Mouse (Mus musculus) C2C12 (cell line): ENCODE measurements around the gene Mrap2. TPM values are rescaled to one million over a fixed set of nuclear protein-coding genes. Genes with fewer than 3 reads are reported as not detected.

Experiments used
- H3K27me3 ChIP-seq: one replicate; pipeline ENCODE4 v1.6.1; 2011; ENCODE audit not compliant: control insufficient read depth, insufficient read depth, insufficient read length
- H3K36me3 ChIP-seq: one replicate; pipeline ENCODE4 v1.6.1; 2011; ENCODE audit not compliant: control insufficient read depth, insufficient read depth
- H3K4me3 ChIP-seq: one replicate; pipeline ENCODE4 v1.5.1; 2011; ENCODE audit warnings: mild to moderate bottlenecking, control low read depth; ENCODE audit not compliant: poor library complexity, insufficient read depth, severe bottlenecking
- H3K79me2 ChIP-seq: one replicate; pipeline ENCODE4 v1.6.1; 2011; ENCODE audit not compliant: control insufficient read depth, insufficient read depth
- H3K79me3 ChIP-seq: one replicate; pipeline ENCODE4 v1.6.1; 2011; ENCODE audit warnings: low read depth, control low read depth
- H3ac ChIP-seq: one replicate; pipeline ENCODE3; 2011; ENCODE audit warnings: low read depth; ENCODE audit not compliant: control insufficient read depth, insufficient read length
- CEBPB ChIP-seq: IDR thresholded peaks from one replicate; pipeline ENCODE4 v1.6.1; 2011; ENCODE audit warnings: low read depth, mild to moderate bottlenecking, control low read depth, moderate library complexity
- CTCF ChIP-seq: IDR thresholded peaks from one replicate; pipeline ENCODE4 v1.5.1; 2011; ENCODE audit not compliant: control insufficient read depth, insufficient read depth, insufficient read length
- FOSL1 ChIP-seq: IDR thresholded peaks from one replicate; pipeline ENCODE4 v1.8.0; 2011; ENCODE audit warnings: mild to moderate bottlenecking, low read length; ENCODE audit not compliant: poor library complexity, insufficient read depth, severe bottlenecking
- MAX ChIP-seq: IDR thresholded peaks from one replicate; pipeline ENCODE4 v1.6.1; 2011; ENCODE audit warnings: mild to moderate bottlenecking, control low read depth
- MYOD1 ChIP-seq: IDR thresholded peaks from one replicate; pipeline ENCODE4 v1.6.1; 2011; ENCODE audit warnings: low read depth; ENCODE audit not compliant: control insufficient read depth, insufficient read length
- MYOG ChIP-seq: IDR thresholded peaks from one replicate; pipeline ENCODE4 v1.6.1; 2011; ENCODE audit not compliant: control insufficient read depth, insufficient read length; ENCODE audit errors: extremely low read depth
- USF1 ChIP-seq: IDR thresholded peaks from one replicate; pipeline ENCODE4 v1.6.1; 2011; ENCODE audit warnings: low read depth, mild to moderate bottlenecking, control low read depth, moderate library complexity
- long read RNA-seq, 2 experiments: library from polyadenylated mRNA; unstranded; transcript quantifications; one replicate each; pipeline ENCODE4 v2.0.0; 2019 to 2020
- polyA plus RNA-seq: library from polyadenylated mRNA; unstranded; fragments of >200 nt; fragmentation: generic; extraction: Trizol; gene quantifications from one replicate; pipeline ENCODE4 v1.2.1, GENCODE M21; 2012; ENCODE audit warnings: missing spikeins

Mrap2 gene
- 0.01 TPM for polyA plus RNA-seq
- long read RNA-seq, experiment 1: 0 reads
- long read RNA-seq, experiment 2: 0 reads

DNA sequence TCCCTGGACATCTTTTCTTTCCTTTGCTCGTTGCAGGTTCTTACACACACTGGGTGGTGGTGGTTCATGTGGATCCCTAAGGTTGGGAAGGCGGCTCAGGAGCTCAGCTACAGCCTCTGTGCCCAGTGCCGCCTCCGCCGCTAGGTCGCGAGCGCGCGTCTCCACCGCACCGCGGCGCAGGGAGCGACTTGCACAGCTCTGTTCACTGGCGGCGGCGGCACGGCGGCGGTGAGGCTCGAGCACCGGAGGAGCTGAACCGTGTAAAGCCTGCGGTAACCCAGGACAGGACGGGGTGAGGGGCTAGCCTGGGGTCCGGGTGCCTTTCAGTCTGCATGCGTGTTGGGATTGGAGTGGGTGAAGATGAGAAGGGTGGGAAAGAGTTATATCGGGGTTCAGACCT, at the start of gene Mrap2:
TSS of gene Mrap2 (plus strand) at position 201 of the 400 bp plus-strand sequence.
- no peaks in the 10 kb centered on the region for H3K79me3 ChIP-seq
- H3K79me2 ChIP-seq: no peaks in the 10 kb centered on the region
- TF ChIP-seq MYOG (no peak), MYOD1 (no peak), CTCF (no peak), MAX (no peak), CEBPB (no peak), FOSL1 (no peak), USF1 (no peak)
- H3K4me3 ChIP-seq: no peak within 1 kb of the TSS
- no peak within 1 kb of the TSS for H3ac ChIP-seq
- H3K27me3 ChIP-seq: peaks cover 28% of the 10 kb centered on the region
- no peaks in the 10 kb centered on the region for H3K36me3 ChIP-seq

DNA sequence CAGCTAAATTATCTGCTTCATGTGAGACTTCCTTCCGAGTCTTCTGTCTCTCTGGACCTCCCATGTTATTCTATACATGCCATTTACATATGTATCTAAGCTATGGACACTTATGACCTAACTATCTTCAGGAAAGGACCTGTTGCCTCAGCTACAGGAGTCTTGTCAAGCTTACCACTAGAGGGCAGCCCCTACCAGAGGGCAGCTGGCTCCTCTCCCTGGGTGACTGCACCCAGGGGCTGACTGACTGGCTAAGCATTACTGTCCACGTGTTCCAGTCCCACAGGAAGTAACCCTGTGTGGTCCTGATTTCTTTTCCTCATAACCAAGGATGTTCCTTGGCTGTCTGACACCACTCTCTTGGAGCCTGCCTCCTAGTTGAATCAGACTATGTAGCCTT, 46.1 kb upstream of the Mrap2 start:
- no peaks in the 10 kb centered on the region for H3K79me3 ChIP-seq
- H3K36me3 ChIP-seq: no peaks in the 10 kb centered on the region

GRCm38 (mm10) chr9:87115019-87115418, 29.1 kb upstream of the Mrap2 start:
- Histone ChIP-seq H3ac (no peak overlapping the region), H3K36me3 (no peaks in the 10 kb centered on the region), H3K79me2 (no peaks in the 10 kb centered on the region), H3K79me3 (no peaks in the 10 kb centered on the region), H3K27me3 (no peaks in the 10 kb centered on the region), H3K4me3 (no peak overlapping the region)
- TF ChIP-seq MYOG (no peak), MYOD1 (no peak), MAX (no peak), USF1 (no peak)

More for the DNA sequence above, 46.1 kb upstream of the Mrap2 start:
- TF ChIP-seq CTCF: peak; percentile 32
- no peak for TF ChIP-seq FOSL1
- Histone ChIP-seq H3K79me2 (no peaks in the 10 kb centered on the region), H3K4me3 (no peak overlapping the region), H3K27me3 (no peaks in the 10 kb centered on the region), H3ac (no peak overlapping the region)

DNA sequence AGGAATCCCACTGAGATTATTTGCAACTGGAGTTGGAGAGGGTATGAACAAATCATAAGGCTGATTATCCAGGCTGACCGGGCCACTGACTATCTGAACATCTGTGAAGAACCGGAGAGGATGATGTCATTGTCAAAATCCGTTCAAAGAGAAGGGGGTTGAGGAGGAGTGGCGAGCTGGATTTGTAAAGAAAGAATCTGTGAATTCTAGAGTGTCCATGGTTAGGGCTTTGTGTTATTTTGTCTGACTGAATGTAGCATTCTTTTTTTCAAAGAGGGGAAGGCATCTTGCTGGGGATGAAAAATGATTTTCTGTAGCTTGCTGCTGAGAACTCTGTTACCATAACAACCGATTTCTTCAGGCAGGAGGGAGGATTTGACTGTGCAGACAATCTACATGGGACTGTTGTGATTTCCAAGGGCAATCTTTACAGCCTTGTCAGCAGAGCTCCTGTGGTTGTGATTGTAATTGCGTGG, 28.6 kb upstream of the Mrap2 start:
- H3K79me3 ChIP-seq: no peaks in the 10 kb centered on the region
- no peaks in the 10 kb centered on the region for H3K27me3 ChIP-seq
- H3K79me2 ChIP-seq: no peaks in the 10 kb centered on the region
- no peaks in the 10 kb centered on the region for H3K36me3 ChIP-seq
- no peak overlapping the region for H3K4me3 ChIP-seq
- H3ac ChIP-seq: no peak overlapping the region
- TF ChIP-seq FOSL1: no peak
- no peak for TF ChIP-seq CEBPB
- no peak for TF ChIP-seq MAX
- no peak for TF ChIP-seq USF1
- TF ChIP-seq CTCF: no peak
- no peak for TF ChIP-seq MYOD1
- TF ChIP-seq MYOG: no peak

GRCm38 (mm10) chr9:87115978-87116377, 28.1 kb upstream of the Mrap2 start:
- Histone ChIP-seq H3K79me3 (no peaks in the 10 kb centered on the region), H3K4me3 (no peak overlapping the region), H3K27me3 (no peaks in the 10 kb centered on the region), H3K79me2 (no peaks in the 10 kb centered on the region), H3K36me3 (no peaks in the 10 kb centered on the region), H3ac (no peak overlapping the region)
- TF ChIP-seq CTCF: no peak
- no peak for TF ChIP-seq FOSL1
- TF ChIP-seq MYOD1: no peak
- TF ChIP-seq MAX: no peak
- no peak for TF ChIP-seq CEBPB
- TF ChIP-seq USF1: no peak
- no peak for TF ChIP-seq MYOG

- H3K27me3 ChIP-seq: peaks cover 3% of the 10 kb centered on the region
- H3K4me3 ChIP-seq: no peak overlapping the region
- no peaks in the 10 kb centered on the region for H3K79me2 ChIP-seq
- no peaks in the 10 kb centered on the region for H3K36me3 ChIP-seq
- no peaks in the 10 kb centered on the region for H3K79me3 ChIP-seq
- TF ChIP-seq MAX (no peak), CTCF (no peak), CEBPB (no peak), USF1 (no peak), FOSL1 (no peak), MYOG (no peak), MYOD1 (no peak)
- H3ac ChIP-seq: no peak overlapping the region
Observed at GRCm38 (mm10) chr9:87118996-87119395, 25.1 kb upstream of the Mrap2 start.
